Mouse (Mus musculus): ENCODE results near the gene N4bp1. TPM values are rescaled to one million over a fixed set of nuclear protein-coding genes. Genes with fewer than 3 reads are reported as not detected.

Gene N4bp1
- polyA plus RNA-seq, 1 experiment: 19.4 TPM

GRCm38 (mm10) chr8:86888058-86888939, 3.2 kb upstream of the N4bp1 start:
- Histone ChIP-seq H3K36me3 (ENCODE audit: control insufficient read depth, insufficient read depth, low read length) (no peaks in the 10 kb centered on the region), H3K4me3 (ENCODE audit: low read depth, low read length) (no peak overlapping the region), H3K4me1 (ENCODE audit: control insufficient read depth, insufficient read depth, insufficient read length, low read length) (peaks cover 13% of the 10 kb centered on the region; the same call in 1 of the 2 replicates), H3K27ac (ENCODE audit: insufficient read depth, low read depth, low read length) (peak overlapping the region; percentile 75), H3K27me3 (ENCODE audit: control insufficient read depth, insufficient read depth, low read length) (no peaks in the 10 kb centered on the region)
- TF ChIP-seq POLR2A (IDR thresholded peaks at IDR 0.05; ENCODE audit: low read depth, low read length) (no peak), CTCF (IDR thresholded peaks at IDR 0.05; ENCODE audit: extremely low read depth, insufficient read length, insufficient replicate concordance, low read depth, low read length) (peak; percentile 8; the same call in 1 of the 2 replicates)
- WGBS: 21% methylated on average over 11 of the region's 11 CpGs

GRCm38 (mm10) chr8:86884067-86884466, 991 bp downstream of the N4bp1 start:
- peak overlapping the region; percentile 98 for H3K27ac ChIP-seq (ENCODE audit: insufficient read depth, low read depth, low read length)
- WGBS: under 1% methylated on average over 16 of the region's 16 CpGs
- no peaks in the 10 kb centered on the region for H3K27me3 ChIP-seq (ENCODE audit: control insufficient read depth, insufficient read depth, low read length)

GRCm38 (mm10) chr8:86882568-86883478, 2.2 kb downstream of the N4bp1 start:
- Histone ChIP-seq H3K4me3 (ENCODE audit: low read depth, low read length) (peak overlapping the region; percentile 33), H3K36me3 (ENCODE audit: control insufficient read depth, insufficient read depth, low read length) (peaks cover 5% of the 10 kb centered on the region), H3K27ac (ENCODE audit: insufficient read depth, low read depth, low read length) (peak overlapping the region; percentile 51), H3K27me3 (ENCODE audit: control insufficient read depth, insufficient read depth, low read length) (no peaks in the 10 kb centered on the region), H3K4me1 (ENCODE audit: control insufficient read depth, insufficient read depth, insufficient read length, low read length) (peaks cover 19% of the 10 kb centered on the region)
- no peak for TF ChIP-seq CTCF (IDR thresholded peaks at IDR 0.05; ENCODE audit: extremely low read depth, insufficient read length, insufficient replicate concordance, low read depth, low read length)
- no peak for TF ChIP-seq POLR2A (IDR thresholded peaks at IDR 0.05; ENCODE audit: low read depth, low read length)
- WGBS: 45% methylated on average over 11 of the region's 11 CpGs

More at GRCm38 (mm10) chr8:86884067-86884466, 991 bp downstream of the N4bp1 start:
- peak overlapping the region; percentile 99 for H3K4me3 ChIP-seq (ENCODE audit: low read depth, low read length)
- peaks cover 28% of the 10 kb centered on the region for H3K4me1 ChIP-seq (ENCODE audit: control insufficient read depth, insufficient read depth, insufficient read length, low read length)
- peaks cover 5% of the 10 kb centered on the region for H3K36me3 ChIP-seq (ENCODE audit: control insufficient read depth, insufficient read depth, low read length)
- no peak for TF ChIP-seq CTCF (IDR thresholded peaks at IDR 0.05; ENCODE audit: extremely low read depth, insufficient read length, insufficient replicate concordance, low read depth, low read length)
- no peak for TF ChIP-seq POLR2A (IDR thresholded peaks at IDR 0.05; ENCODE audit: low read depth, low read length)

- no peak overlapping the region for H3K27ac ChIP-seq (ENCODE audit: insufficient read depth, low read depth, low read length)
- TF ChIP-seq POLR2A (IDR thresholded peaks at IDR 0.05; ENCODE audit: low read depth, low read length): no peak
- no peak for TF ChIP-seq CTCF (IDR thresholded peaks at IDR 0.05; ENCODE audit: extremely low read depth, insufficient read length, insufficient replicate concordance, low read depth, low read length)
- 76% methylated on average over 9 of the region's 9 CpGs for WGBS
- no peaks in the 10 kb centered on the region for H3K27me3 ChIP-seq (ENCODE audit: control insufficient read depth, insufficient read depth, low read length)
- peaks cover 19% of the 10 kb centered on the region for H3K4me1 ChIP-seq (ENCODE audit: control insufficient read depth, insufficient read depth, insufficient read length, low read length)
- H3K4me3 ChIP-seq (ENCODE audit: low read depth, low read length): no peak overlapping the region
- peaks cover 5% of the 10 kb centered on the region for H3K36me3 ChIP-seq (ENCODE audit: control insufficient read depth, insufficient read depth, low read length)
Measured at GRCm38 (mm10) chr8:86881951-86882350, 3.1 kb downstream of the N4bp1 start.

- H3K27me3 ChIP-seq (ENCODE audit: control insufficient read depth, insufficient read depth, low read length): no peaks in the 10 kb centered on the region
- H3K36me3 ChIP-seq (ENCODE audit: control insufficient read depth, insufficient read depth, low read length): peaks cover 5% of the 10 kb centered on the region
- H3K4me1 ChIP-seq (ENCODE audit: control insufficient read depth, insufficient read depth, insufficient read length, low read length): peaks cover 22% of the 10 kb centered on the region
- 77% methylated on average over 11 of the region's 11 CpGs for WGBS
- no peak overlapping the region for H3K4me3 ChIP-seq (ENCODE audit: low read depth, low read length)
- no peak overlapping the region for H3K27ac ChIP-seq (ENCODE audit: insufficient read depth, low read depth, low read length)
- no peak for TF ChIP-seq POLR2A (IDR thresholded peaks at IDR 0.05; ENCODE audit: low read depth, low read length)
- no peak for TF ChIP-seq CTCF (IDR thresholded peaks at IDR 0.05; ENCODE audit: extremely low read depth, insufficient read length, insufficient replicate concordance, low read depth, low read length)
Measured at GRCm38 (mm10) chr8:86881068-86881609, 3.9 kb downstream of the N4bp1 start.

- Histone ChIP-seq H3K36me3 (ENCODE audit: control insufficient read depth, insufficient read depth, low read length) (peaks cover 5% of the 10 kb centered on the region), H3K4me1 (ENCODE audit: control insufficient read depth, insufficient read depth, insufficient read length, low read length) (peaks cover 18% of the 10 kb centered on the region), H3K27me3 (ENCODE audit: control insufficient read depth, insufficient read depth, low read length) (no peaks in the 10 kb centered on the region), H3K27ac (ENCODE audit: insufficient read depth, low read depth, low read length) (peak overlapping the region; percentile 2; the same call in 1 of the 2 replicates), H3K4me3 (ENCODE audit: low read depth, low read length) (no peak overlapping the region)
- 33% methylated on average over 2 of the region's 2 CpGs for WGBS
- TF ChIP-seq CTCF (IDR thresholded peaks at IDR 0.05; ENCODE audit: extremely low read depth, insufficient read length, insufficient replicate concordance, low read depth, low read length) (no peak), POLR2A (IDR thresholded peaks at IDR 0.05; ENCODE audit: low read depth, low read length) (no peak)
Measured at GRCm38 (mm10) chr8:86876831-86877230, 8.2 kb downstream of the N4bp1 start.

All from small intestine, adult 2 months (tissue).